Mouse (Mus musculus) liver, embryonic 14.5 days (tissue): Measurements from ENCODE around the gene Defb30. TPM values are rescaled to one million over a fixed set of nuclear protein-coding genes. Genes with fewer than 3 reads are reported as not detected.

Experiments
- ATAC-seq: fragments of 200-750 bp; cut with Nextera tagmentation; 2 replicates; pipeline ENCODE4 v1.8.0; 2017; ENCODE audit warnings: moderate number of reproducible peaks, mild to moderate bottlenecking, moderate library complexity; ENCODE audit not compliant: insufficient read depth
- DNase-seq, 3 experiments: peaks; one replicate each; pipeline ENCODE4 v3.0.0-alpha.2; 2012 to 2013; ENCODE audit warnings: low read depth in 3 of 3, low spot score in 3 of 3
- H3K27ac ChIP-seq: fragments of 300-500 bp; sonication (generic); 2 replicates; pipeline ENCODE4 v1.5.1; 2014; ENCODE audit warnings: moderate library complexity, mild to moderate bottlenecking, control low read depth, inconsistent platforms
- H3K27me3 ChIP-seq: fragments of 300-500 bp; sonication (generic); 2 replicates; pipeline ENCODE4 v1.6.1; 2014; ENCODE audit warnings: mild to moderate bottlenecking, low read length, moderate library complexity; ENCODE audit not compliant: control insufficient read depth, insufficient read depth
- H3K36me3 ChIP-seq: fragments of 300-500 bp; sonication (generic); replicated peaks from 2 replicates; pipeline ENCODE4 v1.6.1; 2014; ENCODE audit warnings: low read depth; ENCODE audit not compliant: control insufficient read depth, insufficient read depth
- H3K4me1 ChIP-seq, 2 experiments: fragments of 200-500 bp in 1 of 2; fragments of 300-500 bp in 1 of 2; sonication (generic) in 1 of 2; replicated peaks; 2 replicates each; pipeline ENCODE4 v1.6.1; 2012 to 2014; ENCODE audit warnings: antibody characterized with exemption in 1 of 2, inconsistent platforms in 1 of 2, low read length in 1 of 2; ENCODE audit not compliant: control insufficient read depth in 2 of 2, insufficient read depth in 2 of 2
- H3K4me2 ChIP-seq: fragments of 300-500 bp; sonication (generic); 2 replicates; pipeline ENCODE4 v1.6.1; 2014; ENCODE audit warnings: low read depth, mild to moderate bottlenecking, control low read depth, moderate library complexity
- H3K4me3 ChIP-seq, 2 experiments: fragments of 200-500 bp in 1 of 2; fragments of 300-500 bp in 1 of 2; sonication (generic) in 1 of 2; 2 replicates each; pipeline ENCODE4 v1.5.1; 2012 to 2014; ENCODE audit warnings: low read depth in 2 of 2, low read length in 2 of 2, mild to moderate bottlenecking in 2 of 2, control low read depth in 1 of 2, inconsistent platforms in 1 of 2, moderate library complexity in 1 of 2; ENCODE audit not compliant: insufficient read depth in 1 of 2
- H3K9ac ChIP-seq: fragments of 300-500 bp; sonication (generic); replicated peaks from 2 replicates; pipeline ENCODE4 v1.6.1; 2014; ENCODE audit warnings: mild to moderate bottlenecking, control low read depth, moderate library complexity
- H3K9me3 ChIP-seq: fragments of 300-500 bp; sonication (generic); 2 replicates; pipeline ENCODE4 v1.6.1; 2016; ENCODE audit warnings: low read length, mixed read lengths; ENCODE audit not compliant: control insufficient read depth
- CTCF ChIP-seq: IDR thresholded peaks from 2 replicates; pipeline ENCODE4 v1.5.1; 2016; ENCODE audit warnings: antibody characterized with exemption, low read depth, control low read depth
- EP300 ChIP-seq: IDR thresholded peaks from 2 replicates; pipeline ENCODE4 v1.6.1; 2016; ENCODE audit warnings: antibody characterized with exemption, low read depth
- WGBS: fragments of 180-500 bp; shearing (Covaris S2); extraction: QIAGEN DNeasy Blood & Tissue Kit; methylation state at CpG from one replicate; pipeline ENCODE4 v1.1.7; 2014; ENCODE audit not compliant: insufficient replicate concordance; 5-methylcytosine and 5-hydroxymethylcytosine counted together
- polyA plus RNA-seq, 2 experiments: library from polyadenylated mRNA; depleted of rRNA in 1 of 2; stranded (reverse) in 1 of 2; unstranded in 1 of 2; fragments of >200 nt; fragmentation: Nextera tagmentation in 1 of 2; extraction: Ambion mirVana in 1 of 2; gene quantifications; 2 replicates each; pipeline versions ENCODE4 v1.2.1 to v1.2.3; 2012 to 2014

The Defb30 gene
- polyA plus RNA-seq, 2 experiments: not detected

- Histone ChIP-seq H3K4me3 (no peak overlapping the region), H3K4me1 (peaks cover 25 to 27% of the 10 kb centered on the region in 2 experiments), H3K4me2 (no peak overlapping the region), H3K27ac (no peak overlapping the region), H3K27me3 (no peaks in the 10 kb centered on the region), H3K36me3 (no peaks in the 10 kb centered on the region), H3K9me3 (no peaks in the 10 kb centered on the region; the same call in 1 of the 2 replicates), H3K9ac (no peak overlapping the region)
- WGBS: 64% methylated on average over 10 of the region's 10 CpGs
- TF ChIP-seq CTCF (no peak), EP300 (no peak)
- DNase-seq (no peak), ATAC-seq (no peak)
These were observed 10.6 kb upstream of the Defb30 start for GRCm38 (mm10) chr14:63060361-63060760.

DNA sequence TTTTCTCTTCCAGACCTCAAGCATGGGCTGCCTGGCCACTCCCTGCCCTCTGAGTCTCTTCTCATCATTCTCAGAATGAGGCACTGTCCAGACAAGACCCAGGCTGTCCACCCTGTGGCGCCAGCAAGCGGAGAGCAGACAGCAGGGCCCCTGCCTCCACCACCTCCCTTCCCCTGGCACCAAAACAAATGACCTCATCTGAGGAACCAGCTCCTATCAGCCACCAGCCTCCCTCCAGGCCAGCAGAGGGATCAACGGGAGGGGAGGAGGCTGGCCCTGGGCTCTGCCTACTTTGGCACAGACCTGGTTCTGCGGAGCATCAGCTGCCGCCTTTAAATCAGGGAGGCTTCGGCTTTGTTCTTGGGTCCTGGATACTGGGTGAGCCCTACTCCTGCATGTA, 5.0 kb upstream of the Defb30 start:
- TF ChIP-seq CTCF: peak; percentile 21; the same call in 1 of the 2 replicates
- no peak for TF ChIP-seq EP300
- ATAC-seq: 0 out of 2 replicates have a peak, but pooled peaks have one; percentile 23
- Histone ChIP-seq H3K9ac (no peak overlapping the region), H3K4me1 (no peaks in the 10 kb centered on the region), H3K4me2 (no peak overlapping the region), H3K9me3 (no peaks in the 10 kb centered on the region), H3K27me3 (no peaks in the 10 kb centered on the region), H3K36me3 (no peaks in the 10 kb centered on the region), H3K27ac (no peak overlapping the region), H3K4me3 (no peak overlapping the region)
- no peak for DNase-seq
- WGBS: 36% methylated on average over 6 of the region's 6 CpGs

GRCm38 (mm10) chr14:63050769-63051168, 1.0 kb upstream of the Defb30 start:
- DNase-seq (peak; percentile 44 to 48 (median 45)), ATAC-seq (no peak)
- H3K36me3 ChIP-seq: no peaks in the 10 kb centered on the region
- H3K9ac ChIP-seq: no peak overlapping the region
- no peak overlapping the region for H3K4me3 ChIP-seq
- no peaks in the 10 kb centered on the region for H3K27me3 ChIP-seq
- H3K4me1 ChIP-seq: no peaks in the 10 kb centered on the region
- H3K27ac ChIP-seq: no peak overlapping the region
- 16% methylated on average over 5 of the region's 5 CpGs for WGBS
- no peak overlapping the region for H3K4me2 ChIP-seq
- no peaks in the 10 kb centered on the region for H3K9me3 ChIP-seq
- TF ChIP-seq EP300: no peak
- peak; percentile 95 for TF ChIP-seq CTCF

DNA sequence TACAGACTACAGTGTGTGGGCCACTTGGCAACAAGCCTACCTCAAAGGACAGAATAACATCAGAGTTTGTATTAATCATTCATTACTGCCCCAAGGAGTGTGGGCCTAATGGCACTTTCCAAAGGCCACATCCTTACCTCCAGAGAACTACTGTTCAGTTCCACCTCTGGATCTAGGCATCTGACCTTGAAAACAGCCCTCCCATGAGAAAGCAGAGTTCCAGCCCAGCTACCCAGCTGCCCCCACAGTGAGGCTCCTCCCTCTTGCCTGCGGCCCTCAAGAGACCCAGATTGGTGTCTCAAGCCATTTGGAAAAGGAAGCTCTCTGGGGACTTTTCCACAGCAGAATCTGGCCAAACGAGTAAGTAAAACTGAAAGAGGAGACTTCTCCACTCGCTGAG, 3.1 kb downstream of the Defb30 start, which contains the start of gene Defb42:
Gene Defb42, plus strand, starts transcription at position 301 of the 400 bp plus-strand sequence.
- H3K27ac ChIP-seq: no peak within 1 kb of the TSS
- no peaks in the 10 kb centered on the region for H3K4me1 ChIP-seq
- H3K27me3 ChIP-seq: no peaks in the 10 kb centered on the region
- ATAC-seq: no peak
- TF ChIP-seq CTCF (no peak), EP300 (no peak)
- no peaks in the 10 kb centered on the region for H3K36me3 ChIP-seq
- H3K9ac ChIP-seq: no peak within 1 kb of the TSS
- no peaks in the 10 kb centered on the region for H3K9me3 ChIP-seq
- no peak within 1 kb of the TSS for H3K4me3 ChIP-seq
- WGBS: 43% methylated on average over 3 of the region's 3 CpGs
- no peak for DNase-seq
- H3K4me2 ChIP-seq: no peak within 1 kb of the TSS

DNA sequence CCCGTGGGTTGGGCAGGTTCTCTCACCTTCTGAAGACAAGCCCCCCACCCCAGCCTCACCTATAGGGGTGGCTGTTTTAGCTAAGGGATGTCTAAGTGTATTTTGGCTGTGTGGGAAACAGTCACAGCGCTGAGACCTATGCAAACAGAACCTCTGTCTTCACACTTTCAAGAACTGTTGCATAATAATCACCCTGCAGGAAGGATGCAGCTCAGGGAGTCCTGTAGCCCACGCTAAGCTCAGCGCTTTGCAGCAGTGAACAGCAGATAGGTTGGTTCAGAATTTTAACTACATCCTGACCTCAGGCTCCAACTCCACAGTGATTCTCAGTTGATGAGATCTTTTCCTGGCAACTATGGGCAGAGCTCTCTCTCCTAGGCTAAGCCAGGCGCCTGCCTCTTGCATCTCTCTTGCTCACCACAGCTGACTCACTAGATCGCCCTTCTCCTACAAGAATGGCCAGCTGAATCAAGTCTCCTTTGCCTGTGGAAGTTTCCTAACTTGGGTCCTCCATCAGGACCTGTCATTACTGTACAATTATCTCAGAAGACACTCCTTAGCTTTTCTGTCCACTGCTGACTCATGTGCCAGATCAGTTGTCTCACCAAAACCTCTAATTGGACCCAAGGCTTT, 29.1 kb downstream of the Defb30 start:
- Histone ChIP-seq H3K27me3 (no peaks in the 10 kb centered on the region; the same call in 1 of the 2 replicates), H3K36me3 (no peaks in the 10 kb centered on the region), H3K9me3 (no peaks in the 10 kb centered on the region), H3K4me3 (no peak overlapping the region), H3K27ac (no peak overlapping the region), H3K4me1 (no peaks in the 10 kb centered on the region), H3K4me2 (no peak overlapping the region), H3K9ac (no peak overlapping the region)
- ATAC-seq (no peak), DNase-seq (no peak)
- WGBS: 37% methylated on average over 6 of the region's 6 CpGs
- TF ChIP-seq CTCF: no peak
